Mouse (Mus musculus): Measurements from ENCODE around the gene Rundc3a.

The Rundc3a gene

GRCm38 (mm10) chr11:102447497-102447896, 54.3 kb downstream of the Rundc3a start, which contains the start of gene Fam171a2:
TSS of gene Fam171a2 (minus strand) at chr11:102447682.
- DNase-seq (ENCODE audit: low spot score in 2 of 2) = no peak

GRCm38 (mm10) chr11:102448327-102448726, 55.1 kb downstream of the Rundc3a start:
- DNase-seq (ENCODE audit: low spot score in 2 of 2) = no peak

DNA sequence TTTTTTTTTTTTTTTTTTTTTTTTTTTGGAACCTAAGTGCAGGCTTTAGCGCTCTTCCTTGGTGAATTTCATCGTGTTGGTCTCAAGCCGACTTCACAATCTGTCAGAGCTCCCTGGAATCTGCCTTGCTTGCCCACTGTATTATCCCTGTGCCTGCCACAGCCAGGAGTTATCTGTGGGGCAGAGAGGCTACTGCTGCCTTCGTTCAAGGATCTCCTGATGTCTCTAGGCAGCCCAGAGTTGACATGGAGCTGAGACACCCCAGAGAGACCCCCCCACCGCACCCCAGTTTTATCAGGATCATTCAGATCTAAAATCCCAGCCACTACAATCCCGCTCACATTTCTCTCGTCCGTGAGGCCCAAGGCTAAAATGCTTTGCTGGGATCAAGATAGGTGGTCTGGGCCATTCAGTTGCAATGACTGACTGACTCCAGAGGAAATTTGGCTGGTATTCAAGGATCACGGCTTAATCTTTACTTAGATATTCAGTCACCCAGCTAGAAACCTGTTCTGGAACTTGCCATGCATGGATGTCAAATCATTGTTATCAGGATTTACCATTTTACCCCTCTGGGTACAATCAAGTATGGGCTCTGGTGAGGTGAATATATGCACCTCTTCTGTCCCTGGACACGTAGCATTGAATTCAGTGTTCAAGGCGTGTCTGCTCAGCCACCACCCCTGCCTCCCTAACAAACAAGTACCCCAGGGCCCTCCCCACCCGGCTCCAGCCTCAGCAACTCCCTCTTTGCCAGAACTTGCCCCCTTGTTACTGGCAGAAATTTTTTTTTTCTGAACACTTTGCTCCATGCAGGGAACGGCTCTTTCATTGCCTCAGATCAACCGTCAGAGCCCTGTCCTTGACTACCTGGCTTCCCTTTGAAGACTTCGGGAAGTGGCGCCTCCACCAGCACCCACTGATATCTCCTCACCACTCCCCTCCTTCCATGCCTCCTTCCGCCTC, 56.1 kb downstream of the Rundc3a start:
- DNase-seq (ENCODE audit: low spot score in 2 of 2) = no peak

All from frontal cortex, postnatal 25 days (tissue).